Mouse (Mus musculus) MEL (cell line): ENCODE measurements at regions not wholly inside any gene's neighbourhood (a gene's known extent, or its start where the extent isn't known, plus 50 kb on each side); places are given as distances from the start of the nearest gene placed in this dataset.

Experiments
- DNase-seq: peaks from one replicate; pipeline ENCODE4 v3.0.0; 2011; ENCODE audit warnings: low read depth, low spot score
- H3K27ac ChIP-seq: 2 replicates; pipeline ENCODE4 v1.5.1; 2012; ENCODE audit warnings: low read depth, mild to moderate bottlenecking, control low read depth, low read length, moderate library complexity; ENCODE audit not compliant: control insufficient read depth
- H3K27me3 ChIP-seq, 2 experiments: fragments of 150-350 bp in 1 of 2; sonication (generic) in 1 of 2; 2 replicates each; pipeline ENCODE4 v1.6.1; 2012; ENCODE audit warnings: low read length in 2 of 2, mild to moderate bottlenecking in 2 of 2, improper control_type of control experiment in 1 of 2, moderate library complexity in 1 of 2; ENCODE audit not compliant: insufficient read depth in 2 of 2, control insufficient read depth in 1 of 2
- H3K36me3 ChIP-seq, 2 experiments: 2 replicates each; pipeline ENCODE4 v1.6.1; 2012 to 2014; ENCODE audit warnings: low read length in 2 of 2, improper control_type of control experiment in 1 of 2, inconsistent platforms in 1 of 2, mild to moderate bottlenecking in 1 of 2; ENCODE audit not compliant: insufficient read depth in 2 of 2, control insufficient read depth in 1 of 2
- H3K4me1 ChIP-seq, 2 experiments: fragments of 150-350 bp in 1 of 2; sonication (generic) in 1 of 2; 2 replicates each; pipeline ENCODE4 v1.6.1; 2012; ENCODE audit warnings: low read length in 2 of 2, improper control_type of control experiment in 1 of 2, mild to moderate bottlenecking in 1 of 2; ENCODE audit not compliant: insufficient read depth in 2 of 2, control insufficient read depth in 1 of 2
- H3K4me3 ChIP-seq, 2 experiments: fragments of 150-350 bp in 1 of 2; sonication (generic) in 1 of 2; 2 replicates each; pipeline ENCODE4 v1.5.1; 2012; ENCODE audit warnings: low read depth in 2 of 2, low read length in 2 of 2, mild to moderate bottlenecking in 2 of 2, moderate library complexity in 2 of 2, control low read depth in 1 of 2, improper control_type of control experiment in 1 of 2; ENCODE audit not compliant: control insufficient read depth in 1 of 2, insufficient read depth in 1 of 2
- H3K79me2 ChIP-seq: 2 replicates; pipeline ENCODE4 v1.6.1; 2012; ENCODE audit warnings: mild to moderate bottlenecking, low read length, moderate library complexity; ENCODE audit not compliant: control insufficient read depth, poor library complexity, insufficient read depth
- H3K9ac ChIP-seq: 2 replicates; pipeline ENCODE4 v1.6.1; 2012; ENCODE audit warnings: low read depth, mild to moderate bottlenecking, control low read depth, low read length, moderate library complexity; ENCODE audit not compliant: control insufficient read depth, poor library complexity, severe bottlenecking
- H3K9me3 ChIP-seq: fragments of 150-350 bp; sonication (generic); replicated peaks from 2 replicates; pipeline ENCODE4 v1.6.1; 2012; ENCODE audit warnings: mild to moderate bottlenecking, low read length, improper control_type of control experiment, moderate library complexity; ENCODE audit not compliant: insufficient read depth
- CTCF ChIP-seq, 3 experiments: IDR thresholded peaks in 2 of 3; conservative IDR thresholded peaks in 1 of 3; 2 replicates each; pipeline ENCODE4 v1.5.1; 2011 to 2012; ENCODE audit warnings: low read length in 3 of 3, low read depth in 2 of 3, mild to moderate bottlenecking in 2 of 3, improper control_type of control experiment in 1 of 3, inconsistent platforms in 1 of 3, mixed read lengths in 1 of 3, moderate library complexity in 1 of 3; ENCODE audit not compliant: control insufficient read depth in 1 of 3, insufficient read depth in 1 of 3, poor library complexity in 1 of 3, severe bottlenecking in 1 of 3
- E2F4 ChIP-seq: IDR thresholded peaks from 2 replicates; pipeline ENCODE4 v1.6.1; 2011; ENCODE audit warnings: low read depth, low read length, improper control_type of control experiment, borderline replicate concordance
- EP300 ChIP-seq, 2 experiments: IDR thresholded peaks; 2 replicates each; pipeline ENCODE4 v1.6.1; 2011; ENCODE audit warnings: improper control_type of control experiment in 2 of 2, low read length in 2 of 2, low read depth in 1 of 2, mild to moderate bottlenecking in 1 of 2
- GATA1 ChIP-seq: IDR thresholded peaks from 2 replicates; pipeline ENCODE4 v1.6.1; 2011; ENCODE audit warnings: low read depth, low read length, improper control_type of control experiment
- HCFC1 ChIP-seq: IDR thresholded peaks from 2 replicates; pipeline ENCODE4 v1.6.1; 2012; ENCODE audit warnings: low read depth, mild to moderate bottlenecking, inconsistent platforms, low read length, improper control_type of control experiment, moderate library complexity
- MAX ChIP-seq: IDR thresholded peaks from 2 replicates; pipeline ENCODE4 v1.6.1; 2011; ENCODE audit warnings: low read length, improper control_type of control experiment
- MAZ ChIP-seq: IDR thresholded peaks from 2 replicates; pipeline ENCODE4 v1.6.1; 2012; ENCODE audit warnings: low read depth, mild to moderate bottlenecking, inconsistent platforms, low read length, improper control_type of control experiment
- NRF1 ChIP-seq: IDR thresholded peaks from 2 replicates; pipeline ENCODE4 v1.6.1; 2014; ENCODE audit warnings: low read depth, mild to moderate bottlenecking, inconsistent platforms, low read length, improper control_type of control experiment, moderate library complexity; ENCODE audit not compliant: poor library complexity, insufficient read depth, severe bottlenecking
- POLR2A ChIP-seq, 2 experiments: IDR thresholded peaks; 2 replicates each; pipeline ENCODE4 v1.6.1; 2011 to 2012; ENCODE audit warnings: low read length in 2 of 2, mild to moderate bottlenecking in 2 of 2, control low read depth in 1 of 2, improper control_type of control experiment in 1 of 2, low read depth in 1 of 2, moderate library complexity in 1 of 2; ENCODE audit not compliant: control insufficient read depth in 1 of 2, insufficient read depth in 1 of 2, poor library complexity in 1 of 2
- RCOR1 ChIP-seq: IDR thresholded peaks from 2 replicates; pipeline ENCODE4 v1.6.1; 2012; ENCODE audit warnings: low read depth, mild to moderate bottlenecking, inconsistent platforms, low read length, improper control_type of control experiment
- SIN3A ChIP-seq: IDR thresholded peaks from 2 replicates; pipeline ENCODE4 v1.6.1; 2012; ENCODE audit warnings: low read length, improper control_type of control experiment, inconsistent platforms
- SMC3 ChIP-seq: IDR thresholded peaks from 2 replicates; pipeline ENCODE4 v1.6.1; 2011; ENCODE audit warnings: low read depth, low read length, improper control_type of control experiment
- TAL1 ChIP-seq: IDR thresholded peaks from 2 replicates; pipeline ENCODE4 v1.6.1; 2012; ENCODE audit warnings: mild to moderate bottlenecking, inconsistent platforms, low read length, moderate library complexity, mixed read lengths
- TBP ChIP-seq: IDR thresholded peaks from 2 replicates; pipeline ENCODE4 v1.8.0; 2011; ENCODE audit warnings: low read depth, low read length, improper control_type of control experiment
- TCF12 ChIP-seq: IDR thresholded peaks from 2 replicates; pipeline ENCODE4 v1.6.1; 2014; ENCODE audit warnings: low read depth, mild to moderate bottlenecking, inconsistent platforms, low read length, improper control_type of control experiment, moderate library complexity
- UBTF ChIP-seq: IDR thresholded peaks from 2 replicates; pipeline ENCODE4 v1.6.1; 2012; ENCODE audit warnings: low read depth, mild to moderate bottlenecking, inconsistent platforms, low read length, improper control_type of control experiment, moderate library complexity, borderline replicate concordance; ENCODE audit not compliant: insufficient read depth
- USF1 ChIP-seq: IDR thresholded peaks from 2 replicates; pipeline ENCODE4 v1.6.1; 2014; ENCODE audit warnings: low read depth, mild to moderate bottlenecking, inconsistent platforms, low read length, improper control_type of control experiment, moderate library complexity
- USF2 ChIP-seq, 2 experiments: IDR thresholded peaks; 2 replicates each; pipeline ENCODE4 v1.6.1; 2011 to 2012; ENCODE audit warnings: improper control_type of control experiment in 2 of 2, low read length in 2 of 2, borderline replicate concordance in 1 of 2, inconsistent platforms in 1 of 2, low read depth in 1 of 2, mild to moderate bottlenecking in 1 of 2; ENCODE audit not compliant: insufficient read depth in 1 of 2
- ZC3H11A ChIP-seq: IDR thresholded peaks from 2 replicates; pipeline ENCODE4 v1.6.1; 2012; ENCODE audit warnings: low read depth, mild to moderate bottlenecking, inconsistent platforms, low read length, improper control_type of control experiment
- ZNF384 ChIP-seq: IDR thresholded peaks from 2 replicates; pipeline ENCODE4 v1.6.1; 2012; ENCODE audit warnings: low read depth, mild to moderate bottlenecking, inconsistent platforms, low read length, improper control_type of control experiment

DNA sequence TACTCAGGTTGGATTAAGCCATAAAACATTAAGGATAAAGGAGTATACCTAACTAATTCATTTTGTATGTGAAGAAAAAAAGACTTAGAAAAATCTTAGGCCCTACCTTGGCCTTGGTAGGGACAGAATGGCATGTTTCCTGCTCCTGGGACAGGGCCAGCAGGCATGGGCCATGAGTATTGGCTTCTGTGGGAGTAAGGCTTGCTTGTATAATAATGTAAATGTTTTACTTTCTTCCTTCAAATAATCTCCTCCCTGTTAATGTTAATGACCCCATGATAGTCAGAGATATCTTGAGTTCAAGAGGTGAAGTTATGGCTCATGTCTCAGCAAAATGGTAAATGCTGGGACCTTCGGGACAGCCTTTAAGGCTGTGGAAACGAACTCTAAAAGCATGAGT is 71.5 kb upstream of the Bet1 start (continued):
- TF ChIP-seq CTCF (IDR thresholded peaks at IDR 0.05 in 2 of 3, conservative IDR thresholded peaks at IDR 0.05 in 1 of 3; ENCODE audit: control insufficient read depth in 1 of 3, insufficient read depth in 1 of 3, low read depth in 2 of 3, low read length in 3 of 3, poor library complexity in 1 of 3, severe bottlenecking in 1 of 3) = no peak

DNA sequence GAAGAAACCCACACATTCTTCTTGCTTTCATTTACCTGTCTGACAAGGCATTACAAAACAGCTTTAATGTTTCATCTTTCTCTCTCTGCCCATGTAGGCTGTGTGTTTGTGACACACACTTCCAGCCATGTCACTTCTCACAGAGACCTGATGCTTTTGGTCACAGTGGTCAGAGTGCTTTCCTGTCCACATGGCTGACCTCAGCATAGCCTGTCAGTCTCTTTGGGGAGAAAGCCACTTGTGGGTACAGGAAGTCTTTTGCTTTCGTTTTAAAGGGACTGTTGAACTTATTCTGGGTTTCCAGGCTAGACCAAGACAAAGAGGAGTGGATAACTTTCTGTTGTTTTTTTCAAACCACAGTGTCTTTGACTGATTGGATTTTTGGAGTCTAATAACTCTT is 77.0 kb upstream of the Bet1 start:
- Histone ChIP-seq H3K79me2 (no peaks in the 10 kb centered on the region), H3K4me1 (no peaks in the 10 kb centered on the region), H3K27me3 (peaks cover 0 to 1% of the 10 kb centered on the region in 2 experiments; a peak in 2 of 4 replicates), H3K9ac (no peak overlapping the region), H3K9me3 (no peaks in the 10 kb centered on the region), H3K4me3 (no peak overlapping the region), H3K27ac (no peak overlapping the region), H3K36me3 (no peaks in the 10 kb centered on the region)
- DNase-seq = no peak
- TF ChIP-seq TAL1 (no peak), SMC3 (no peak), RCOR1 (no peak), POLR2A (IDR thresholded peaks at IDR 0.05; ENCODE audit: control insufficient read depth in 1 of 2, insufficient read depth in 1 of 2, low read depth in 1 of 2, low read length in 2 of 2, poor library complexity in 1 of 2) (no peak), UBTF (no peak), E2F4 (no peak), ZNF384 (no peak), HCFC1 (no peak), SIN3A (no peak), MAX (no peak)

DNA sequence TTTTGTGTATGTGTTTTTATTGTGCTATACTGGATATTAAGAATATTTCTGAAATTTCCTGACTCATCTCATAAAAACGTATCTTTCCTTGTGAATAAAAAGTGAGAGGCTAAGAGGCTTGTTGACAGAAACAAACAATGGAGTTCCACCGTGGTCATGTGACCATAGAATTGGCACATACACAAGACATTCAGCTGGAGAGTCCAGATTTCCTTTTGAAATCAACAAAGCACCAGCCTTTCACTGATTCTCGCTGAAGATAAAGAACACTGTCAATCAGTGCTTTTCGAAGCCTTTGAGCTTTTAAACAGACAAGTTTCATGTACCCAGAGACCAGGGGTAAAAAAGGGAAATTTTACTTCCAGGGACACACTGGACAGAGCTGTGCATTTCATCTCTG is 80.3 kb upstream of the Bet1 start:
- peaks cover 0 to 1% of the 10 kb centered on the region in 2 experiments; a peak in 2 of 4 replicates for H3K27me3 ChIP-seq
- H3K36me3 ChIP-seq = no peaks in the 10 kb centered on the region
- TF ChIP-seq TBP = no peak
- peak; percentile 21; the same call in 1 of the 2 replicates for TF ChIP-seq USF1
- H3K9ac ChIP-seq = no peak overlapping the region
- H3K79me2 ChIP-seq = no peaks in the 10 kb centered on the region
- no peaks in the 10 kb centered on the region for H3K9me3 ChIP-seq
- H3K4me3 ChIP-seq = no peak overlapping the region
- DNase-seq = no peak
- no peak overlapping the region for H3K27ac ChIP-seq
- H3K4me1 ChIP-seq = no peaks in the 10 kb centered on the region

DNA sequence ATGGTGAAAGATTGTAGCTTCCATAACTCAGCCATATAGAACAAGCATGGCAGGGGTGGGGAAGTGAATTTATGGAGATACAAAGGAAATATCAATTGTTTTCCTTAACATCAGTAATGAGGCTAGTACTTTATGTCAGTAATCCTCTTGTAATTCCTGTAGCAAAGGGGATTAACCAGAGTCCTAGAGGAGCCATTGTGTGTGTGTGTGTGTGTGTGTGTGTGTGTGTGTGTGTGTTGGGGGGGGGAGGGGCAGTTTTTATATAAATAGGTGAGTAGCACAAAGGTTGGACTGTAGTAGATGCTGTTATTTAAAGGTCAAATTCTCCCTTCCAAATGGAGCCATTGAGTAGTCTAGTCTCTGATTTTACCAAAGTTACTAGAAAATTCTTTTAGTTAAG is 81.0 kb upstream of the Bet1 start:
- Histone ChIP-seq H3K36me3 (no peaks in the 10 kb centered on the region), H3K79me2 (no peaks in the 10 kb centered on the region), H3K27ac (no peak overlapping the region), H3K27me3 (peaks cover 0 to 1% of the 10 kb centered on the region in 2 experiments; a peak in 2 of 4 replicates), H3K4me3 (no peak overlapping the region), H3K9me3 (no peaks in the 10 kb centered on the region), H3K4me1 (no peaks in the 10 kb centered on the region), H3K9ac (no peak overlapping the region)
- TF ChIP-seq EP300 (IDR thresholded peaks at IDR 0.05; ENCODE audit: low read depth in 1 of 2, low read length in 2 of 2) (no peak), UBTF (no peak), GATA1 (no peak), TCF12 (no peak), MAZ (no peak), NRF1 (no peak), USF2 (IDR thresholded peaks at IDR 0.05; ENCODE audit: borderline replicate concordance in 1 of 2, insufficient read depth in 1 of 2, low read depth in 1 of 2, low read length in 2 of 2) (no peak), ZC3H11A (no peak)
- no peak for DNase-seq
